Comparison of ENCODE assay signal across 13 mouse cellular contexts in genomic region chr2:170268080-170268479, GRCm38 (mm10).
DNase-seq lines count a peak whose midpoint lies in the region; ATAC-seq and TF ChIP-seq lines count a peak whose summit lies in the region.
"Had no signal": no experiment of that assay in that cellular context is flagged by ENCODE, and none has a peak within 500 bp of the region (broad histone marks: within the 10 kb centered on the region; RNA-seq: fewer than 3 reads in every experiment).

No protein-coding gene starts in this region.

- peak; percentile 47 for ATAC-seq in limb, embryonic 14.5 days (ENCODE audit: low FRiP score, low read depth)
- no peak; the same call in 1 of the 2 replicates for ATAC-seq in stomach, postnatal 0 days (ENCODE audit: low FRiP score, low TSS enrichment)
- ATAC-seq: forebrain, embryonic 14.5 days; Patski had no signal

- no peak for TF ChIP-seq EP300 in stomach, postnatal 0 days (optimal IDR thresholded peaks at IDR 0.05)

- H3K36me3 ChIP-seq in limb, embryonic 14.5 days (ENCODE audit: control insufficient read depth, insufficient read depth, low read length) = no peaks in the 10 kb centered on the region
- no peaks in the 10 kb centered on the region for H3K36me3 ChIP-seq in stomach, postnatal 0 days (ENCODE audit: control insufficient read depth, insufficient read depth, low read length)
- H3K36me3 ChIP-seq: hindbrain, embryonic 15.5 days had no signal

- no peaks in the 10 kb centered on the region for H3K27me3 ChIP-seq in limb, embryonic 14.5 days (ENCODE audit: control insufficient read depth, insufficient read depth, low read length)
- no peaks in the 10 kb centered on the region for H3K27me3 ChIP-seq in stomach, postnatal 0 days (ENCODE audit: control insufficient read depth, insufficient read depth, low read length)
- H3K27me3 ChIP-seq: hindbrain, embryonic 15.5 days; Patski had no signal

- peak; percentile 56 for DNase-seq in gastrocnemius, adult 2 months
- no peak for DNase-seq in gastrocnemius, postnatal 4 days (ENCODE audit: low spot score in 2 of 2)
- DNase-seq in ovary, postnatal 14 days (ENCODE audit: low spot score) = peak; percentile 26
- no peak for DNase-seq in ovary, adult 18-20 months (ENCODE audit: low spot score)
- peak; percentile 62 for DNase-seq in limb, embryonic 14.5 days (ENCODE audit: low spot score)
- no peak for DNase-seq in stomach, postnatal 0 days (ENCODE audit: low spot score)
- no peak for DNase-seq in embryo, embryonic 11 days
- DNase-seq in spleen, adult 18-20 months = no peak
- DNase-seq: cerebellum, postnatal 25 days had no signal

- no peaks in the 10 kb centered on the region for H3K9me3 ChIP-seq in limb, embryonic 14.5 days (ENCODE audit: control insufficient read depth, low read length)
- 0 out of 2 replicates have a peak, but pooled peaks cover 2% of the 10 kb centered on the region for H3K9me3 ChIP-seq in stomach, postnatal 0 days (ENCODE audit: control insufficient read depth, low read length)
- H3K9me3 ChIP-seq: hindbrain, embryonic 15.5 days had no signal

- H3K4me2 ChIP-seq in limb, embryonic 14.5 days (replicated peaks; ENCODE audit: low read depth, low read length, severe bottlenecking) = no peak overlapping the region
- peak overlapping the region; percentile 50; the same call in 1 of the 2 replicates for H3K4me2 ChIP-seq in stomach, postnatal 0 days (replicated peaks; ENCODE audit: low read depth)

- WGBS in limb, embryonic 14.5 days = 16% methylated on average over 8 of the region's 8 CpGs
- 16% methylated on average over 8 of the region's 8 CpGs for WGBS in stomach, postnatal 0 days

- H3K4me1 ChIP-seq in limb, embryonic 14.5 days (ENCODE audit: control insufficient read depth, insufficient read depth, low read length) = peaks cover 22% of the 10 kb centered on the region
- peaks cover 4% of the 10 kb centered on the region for H3K4me1 ChIP-seq in stomach, postnatal 0 days (replicated peaks; ENCODE audit: control insufficient read depth, insufficient read depth)

- H3K9ac ChIP-seq in limb, embryonic 14.5 days (ENCODE audit: low read depth, low read length, severe bottlenecking) = no peak overlapping the region
- H3K9ac ChIP-seq in stomach, postnatal 0 days (ENCODE audit: low read length) = no peak overlapping the region

- peak overlapping the region; percentile 34; the same call in 1 of the 2 replicates for H3K4me3 ChIP-seq in gastrocnemius, adult 2 months
- H3K4me3 ChIP-seq in limb, embryonic 14.5 days (replicated peaks; ENCODE audit: low read length) = no peak overlapping the region
- no peak overlapping the region for H3K4me3 ChIP-seq in stomach, postnatal 0 days (ENCODE audit: low read depth, low read length)
- H3K4me3 ChIP-seq: hindbrain, embryonic 15.5 days; megakaryocyte, embryonic 14.5 days had no signal

- intact Hi-C loops in gastrocnemius, adult 2 months (cut with DNase I) = no loop called here

- no peak for TF ChIP-seq POLR2A in limb, embryonic 14.5 days (IDR thresholded peaks at IDR 0.05; ENCODE audit: borderline replicate concordance, extremely low read depth, insufficient read depth, insufficient read length)

- TF ChIP-seq CTCF in gastrocnemius, adult 2 months (IDR thresholded peaks at IDR 0.05) = no peak
- no peak for TF ChIP-seq CTCF in stomach, postnatal 0 days (IDR thresholded peaks at IDR 0.05; ENCODE audit: low read depth)

- H3K27ac ChIP-seq in gastrocnemius, adult 2 months = peak overlapping the region; percentile 67
- no peak overlapping the region for H3K27ac ChIP-seq in limb, embryonic 14.5 days (replicated peaks; ENCODE audit: low read depth, low read length)
- H3K27ac ChIP-seq in stomach, postnatal 0 days (replicated peaks) = peak overlapping the region; percentile 86
- H3K27ac ChIP-seq: hindbrain, embryonic 15.5 days had no signal

Comparison
In these comparisons a context has a peak if more than half of its experiments do, and no peak if none do; other contexts are left out.
1. DNase-seq: peak in gastrocnemius, adult 2 months (single experiment), ovary, postnatal 14 days (single experiment) and limb, embryonic 14.5 days (single experiment); none in gastrocnemius, postnatal 4 days (0 of 2), ovary, adult 18-20 months (single experiment), stomach, postnatal 0 days (single experiment), embryo, embryonic 11 days (single experiment) and spleen, adult 18-20 months (0 of 2).